Mouse (Mus musculus): Measurements from ENCODE around the gene Cops3. TPM values are rescaled to one million over a fixed set of nuclear protein-coding genes. Genes with fewer than 3 reads are reported as not detected.

Cops3 gene
- total RNA-seq (2018; cell fraction: chromatin; rRNA removed), result 10 to 100 TPM in 25 of 26 experiments, 1 to 10 TPM in 1; 9.6 to 93.0 (median 46.0) TPM
- total RNA-seq (2018; cell fraction: cytosol; rRNA removed), result 10 to 100 TPM; 19.7 to 39.2 (median 31.1) TPM
- 10 to 100 TPM; 11.4 to 57.3 (median 28.0) TPM for total RNA-seq (2018; cell fraction: nucleus; rRNA removed)
- 33.4 to 53.8 TPM (median 52.0 TPM) in 3 replicates for polyA plus RNA-seq (2018)

DNA sequence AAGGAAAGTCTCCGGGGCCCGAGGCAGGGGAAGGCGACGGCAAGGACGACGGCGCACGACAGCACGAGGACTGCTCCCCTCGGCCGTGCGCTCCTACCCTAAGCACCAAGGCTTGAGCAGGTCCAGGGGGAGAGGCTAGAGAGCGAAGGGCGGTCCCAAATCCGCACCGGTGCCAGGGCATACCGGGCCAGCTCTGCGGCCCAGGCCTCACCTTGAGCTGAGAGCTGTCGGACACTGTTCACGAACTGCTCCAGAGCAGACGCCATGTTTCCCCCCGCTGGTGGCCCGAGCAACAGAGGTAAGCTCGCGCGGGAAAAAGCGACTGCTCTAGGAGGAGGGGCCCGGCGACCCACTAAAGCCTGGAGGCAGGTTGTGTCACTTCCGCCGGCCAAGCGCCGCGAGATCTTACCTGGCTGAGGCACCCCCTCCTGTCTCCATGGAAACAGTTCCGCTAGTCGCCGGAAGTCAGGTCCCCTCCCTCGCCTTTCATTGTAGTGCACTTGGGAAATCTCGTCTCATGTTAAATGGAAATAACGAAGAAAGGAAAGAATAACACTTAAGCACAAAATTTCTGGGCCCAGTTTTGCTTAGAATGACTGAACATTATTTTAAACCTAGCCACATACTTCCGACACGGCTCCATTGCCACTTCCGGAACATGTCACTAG lies at the start of gene Cops3:
TSS of gene Cops3 (minus strand) at position 380 of the 668 bp plus-strand sequence.
- Histone ChIP-seq H3K79me2 (ENCODE audit: inconsistent target) (peaks cover 86% of the 10 kb centered on the region), H3K36me3 (ENCODE audit: inconsistent target) (peaks cover 10% of the 10 kb centered on the region; the same call in 1 of the 2 replicates), H3K27ac (peak within 1 kb of the TSS; percentile 84), H3K4me3 (ENCODE audit: inconsistent target) (peak within 1 kb of the TSS; percentile 72)
- WGBS (ENCODE audit: missing documents), result under 1% methylated on average over 43 of the region's 43 CpGs

DNA sequence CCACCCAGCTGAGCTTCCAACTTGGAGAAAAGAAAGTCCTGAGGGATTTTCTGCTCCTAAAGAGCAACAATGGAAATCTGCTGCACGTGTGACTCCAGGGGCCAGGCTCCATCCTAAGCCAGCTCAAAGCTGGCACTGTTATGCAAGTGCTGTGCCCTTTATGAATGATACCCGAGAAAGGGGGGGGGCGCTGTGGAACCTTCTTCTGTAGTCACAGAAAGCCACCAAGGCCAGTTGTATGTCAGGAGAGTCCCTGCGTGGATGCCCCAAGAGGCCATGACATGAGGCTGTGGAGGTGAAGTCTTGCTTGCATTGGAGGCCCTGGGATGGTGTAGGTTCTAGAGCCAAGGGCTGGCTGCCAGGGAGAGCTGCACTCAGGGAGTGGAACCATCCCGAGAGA lies 48.5 kb upstream of the Cops3 start:
- 92% methylated on average over 5 of the region's 5 CpGs for WGBS (ENCODE audit: missing documents)
- no peaks in the 10 kb centered on the region for H3K79me2 ChIP-seq (ENCODE audit: inconsistent target)
- no peaks in the 10 kb centered on the region for H3K36me3 ChIP-seq (ENCODE audit: inconsistent target)
- H3K27ac ChIP-seq, result no peak overlapping the region
- no peak overlapping the region for H3K4me3 ChIP-seq (ENCODE audit: inconsistent target)

DNA sequence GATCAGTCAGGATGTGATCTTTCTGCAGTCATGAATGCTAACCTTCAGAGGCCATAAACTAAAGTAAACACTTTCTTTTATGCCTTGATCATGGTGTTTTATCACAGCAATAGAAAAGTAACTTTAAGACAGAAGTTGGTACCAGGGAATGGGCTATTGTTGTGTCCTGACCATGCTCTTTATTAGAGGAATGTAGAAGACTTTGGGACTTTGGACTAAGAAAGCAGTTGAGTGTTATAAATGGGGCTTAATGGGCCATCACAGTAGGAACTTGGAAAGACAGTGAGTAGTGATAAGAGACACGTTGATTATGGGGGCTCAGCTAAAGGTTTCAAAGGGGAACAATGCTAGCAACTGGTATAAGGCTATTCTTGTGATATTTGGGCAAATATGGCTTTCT lies 47.3 kb upstream of the Cops3 start:
- 93% methylated on average over 1 of the region's 1 CpGs for WGBS (ENCODE audit: missing documents)
- Histone ChIP-seq H3K27ac (no peak overlapping the region), H3K4me3 (ENCODE audit: inconsistent target) (no peak overlapping the region), H3K36me3 (ENCODE audit: inconsistent target) (no peaks in the 10 kb centered on the region), H3K79me2 (ENCODE audit: inconsistent target) (no peaks in the 10 kb centered on the region)

DNA sequence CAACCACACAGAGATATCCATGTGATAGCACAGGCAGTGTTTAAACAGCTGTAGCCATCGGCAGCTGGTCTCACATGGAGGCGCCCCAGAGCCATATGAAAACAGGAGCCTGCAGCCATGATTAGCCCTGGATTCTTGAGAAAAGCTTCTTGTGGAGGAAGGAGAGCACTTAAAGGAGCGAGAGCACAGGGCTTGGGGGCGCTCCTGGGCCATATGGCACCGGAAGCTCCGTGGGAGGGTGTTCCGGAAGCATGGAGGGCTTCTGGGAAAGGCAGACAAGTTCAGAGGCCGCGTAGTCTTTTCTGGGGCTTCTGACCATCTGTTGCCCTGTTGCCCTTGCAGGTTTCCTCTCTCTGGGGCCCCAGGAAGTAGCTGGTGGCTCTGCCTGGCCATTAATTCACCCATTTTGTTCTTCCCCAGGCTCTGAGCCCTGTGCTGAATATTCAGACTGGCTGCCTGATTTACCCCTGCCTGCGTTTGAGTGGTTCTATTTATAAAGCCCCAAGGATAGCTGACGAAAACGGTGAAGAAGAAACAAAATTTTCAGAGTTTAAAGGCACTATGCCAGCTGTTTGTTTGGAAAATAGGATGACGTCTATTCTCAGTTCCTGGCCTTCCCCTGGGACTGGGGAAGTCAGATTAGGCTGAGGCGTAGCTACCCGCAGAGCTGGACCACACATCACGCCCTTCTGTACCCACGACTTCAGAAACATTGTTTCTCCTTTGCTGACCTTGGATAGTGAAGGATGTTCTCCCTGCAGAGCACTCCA lies 45.8 kb upstream of the Cops3 start:
- Histone ChIP-seq H3K27ac (no peak overlapping the region), H3K79me2 (ENCODE audit: inconsistent target) (no peaks in the 10 kb centered on the region), H3K4me3 (ENCODE audit: inconsistent target) (no peak overlapping the region), H3K36me3 (ENCODE audit: inconsistent target) (no peaks in the 10 kb centered on the region)
- 16% methylated on average over 17 of the region's 17 CpGs for WGBS (ENCODE audit: missing documents)

DNA sequence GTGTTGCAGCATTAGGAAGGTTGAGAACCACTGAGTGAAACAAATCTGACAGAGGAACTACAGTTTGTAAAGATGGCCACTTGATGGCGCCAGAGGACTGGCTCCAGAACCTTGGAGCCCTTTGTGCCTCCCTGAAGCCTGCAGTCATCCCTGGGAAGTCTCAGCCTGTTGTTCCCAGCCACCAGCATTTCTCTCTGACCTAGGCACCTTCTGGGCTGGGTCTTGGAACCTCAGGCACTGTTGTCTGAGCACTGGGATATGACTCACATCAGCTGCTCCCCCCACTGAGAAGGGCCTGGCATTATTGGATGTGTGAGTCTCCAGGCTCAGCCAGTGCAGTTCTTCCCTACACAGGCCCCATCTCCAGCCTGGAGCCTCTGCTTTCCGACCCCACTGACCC lies 40.4 kb upstream of the Cops3 start:
- no peak overlapping the region for H3K27ac ChIP-seq
- H3K4me3 ChIP-seq (ENCODE audit: inconsistent target), result no peak overlapping the region
- no peaks in the 10 kb centered on the region for H3K79me2 ChIP-seq (ENCODE audit: inconsistent target)
- WGBS (ENCODE audit: missing documents), result 32% methylated on average over 2 of the region's 2 CpGs
- H3K36me3 ChIP-seq (ENCODE audit: inconsistent target), result peaks cover 23% of the 10 kb centered on the region; the same call in 1 of the 2 replicates

DNA sequence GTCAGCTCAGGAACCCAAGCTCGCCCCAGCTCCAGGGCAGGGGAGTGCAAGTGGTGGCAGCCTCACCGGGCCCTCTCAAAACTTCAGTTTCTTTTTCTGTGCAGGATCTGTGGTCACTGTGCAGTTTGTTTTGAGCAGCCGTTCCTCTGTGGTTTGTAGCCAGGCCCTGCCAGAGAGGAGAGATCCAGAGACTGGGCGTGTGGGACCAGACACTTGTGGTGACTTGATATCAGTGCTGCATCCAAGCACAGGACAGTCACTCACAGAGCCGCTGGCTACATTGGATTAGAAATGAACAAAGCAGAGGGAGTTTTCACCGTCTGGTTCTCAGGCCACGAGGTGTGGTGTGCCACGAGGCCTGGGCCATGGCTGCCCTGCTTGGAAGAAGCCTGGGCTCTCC lies 32.5 kb upstream of the Cops3 start:
- 23% methylated on average over 8 of the region's 8 CpGs for WGBS (ENCODE audit: missing documents)
- Histone ChIP-seq H3K4me3 (ENCODE audit: inconsistent target) (no peak overlapping the region), H3K27ac (no peak overlapping the region), H3K36me3 (ENCODE audit: inconsistent target) (peaks cover 37% of the 10 kb centered on the region; the same call in 1 of the 2 replicates), H3K79me2 (ENCODE audit: inconsistent target) (no peaks in the 10 kb centered on the region)

DNA sequence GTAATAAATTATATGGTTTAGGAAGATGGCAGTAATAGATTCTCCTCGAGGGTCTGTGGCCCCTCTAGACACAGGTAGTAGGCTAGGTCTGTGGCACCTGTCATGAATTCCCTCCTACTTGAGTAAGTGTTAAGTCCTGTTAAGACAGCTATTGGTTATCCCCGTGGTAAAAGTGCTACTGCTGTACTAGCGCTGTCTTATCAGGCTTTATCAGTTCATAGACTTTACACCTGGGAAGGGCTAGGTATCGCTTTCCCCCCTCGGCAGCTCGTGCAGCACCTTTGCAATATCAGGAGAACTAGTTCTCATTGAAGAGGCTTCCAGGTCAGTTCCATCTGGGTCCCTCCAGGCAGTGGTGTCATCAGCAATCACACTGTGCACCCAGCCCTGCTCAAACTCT lies 24.7 kb upstream of the Cops3 start:
- H3K79me2 ChIP-seq (ENCODE audit: inconsistent target), result no peaks in the 10 kb centered on the region
- H3K4me3 ChIP-seq (ENCODE audit: inconsistent target), result no peak overlapping the region
- 84% methylated on average over 6 of the region's 6 CpGs for WGBS (ENCODE audit: missing documents)
- H3K27ac ChIP-seq, result no peak overlapping the region
- H3K36me3 ChIP-seq (ENCODE audit: inconsistent target), result 0 out of 2 replicates have a peak, but pooled peaks cover 13% of the 10 kb centered on the region

DNA sequence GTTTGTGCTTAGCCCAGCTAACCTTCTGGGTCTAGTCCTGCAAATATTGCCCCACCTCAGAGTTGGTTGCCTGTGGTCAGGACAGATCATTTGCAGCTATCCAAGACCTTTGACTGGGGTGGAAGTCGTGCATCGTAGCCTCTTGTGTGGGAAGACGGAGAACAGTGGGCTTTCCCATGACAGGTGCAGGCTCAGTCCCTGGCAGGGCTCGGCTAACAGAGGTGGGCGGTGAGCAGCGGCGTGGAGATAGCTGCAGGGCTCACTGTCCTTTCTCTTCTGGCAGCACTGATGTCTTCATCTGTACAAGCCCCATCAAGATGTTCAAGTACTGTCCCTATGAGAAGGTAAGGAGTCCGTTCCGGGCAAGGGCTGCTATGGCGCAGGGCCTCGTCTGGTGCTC lies 20.8 kb upstream of the Cops3 start:
- H3K4me3 ChIP-seq (ENCODE audit: inconsistent target), result no peak overlapping the region
- WGBS (ENCODE audit: missing documents), result 95% methylated on average over 11 of the region's 11 CpGs
- H3K27ac ChIP-seq, result no peak overlapping the region
- H3K79me2 ChIP-seq (ENCODE audit: inconsistent target), result no peaks in the 10 kb centered on the region
- no peaks in the 10 kb centered on the region; the same call in 1 of the 2 replicates for H3K36me3 ChIP-seq (ENCODE audit: inconsistent target)

DNA sequence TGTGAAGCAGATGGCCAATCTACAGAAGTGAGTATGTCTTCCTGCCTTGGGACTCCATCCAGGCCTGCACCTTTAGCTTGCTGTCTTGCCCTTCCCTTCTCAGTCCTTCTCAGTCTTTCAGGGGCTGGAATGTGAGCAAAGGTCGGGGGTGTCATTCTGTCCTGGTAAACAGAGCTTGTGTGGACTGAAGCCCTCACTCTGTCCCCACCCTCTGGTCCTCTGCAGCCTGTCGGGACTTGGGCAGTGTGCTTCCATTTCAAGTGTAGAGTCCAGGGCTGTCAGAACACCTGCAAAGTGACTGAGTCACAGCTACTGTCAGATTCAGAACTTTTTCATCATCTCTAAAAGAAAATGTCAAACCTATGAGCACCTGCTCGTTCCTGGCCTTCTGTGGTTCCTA lies 13.2 kb upstream of the Cops3 start:
- no peaks in the 10 kb centered on the region; the same call in 1 of the 2 replicates for H3K79me2 ChIP-seq (ENCODE audit: inconsistent target)
- WGBS (ENCODE audit: missing documents), result 71% methylated on average over 3 of the region's 3 CpGs
- no peak overlapping the region for H3K27ac ChIP-seq

DNA sequence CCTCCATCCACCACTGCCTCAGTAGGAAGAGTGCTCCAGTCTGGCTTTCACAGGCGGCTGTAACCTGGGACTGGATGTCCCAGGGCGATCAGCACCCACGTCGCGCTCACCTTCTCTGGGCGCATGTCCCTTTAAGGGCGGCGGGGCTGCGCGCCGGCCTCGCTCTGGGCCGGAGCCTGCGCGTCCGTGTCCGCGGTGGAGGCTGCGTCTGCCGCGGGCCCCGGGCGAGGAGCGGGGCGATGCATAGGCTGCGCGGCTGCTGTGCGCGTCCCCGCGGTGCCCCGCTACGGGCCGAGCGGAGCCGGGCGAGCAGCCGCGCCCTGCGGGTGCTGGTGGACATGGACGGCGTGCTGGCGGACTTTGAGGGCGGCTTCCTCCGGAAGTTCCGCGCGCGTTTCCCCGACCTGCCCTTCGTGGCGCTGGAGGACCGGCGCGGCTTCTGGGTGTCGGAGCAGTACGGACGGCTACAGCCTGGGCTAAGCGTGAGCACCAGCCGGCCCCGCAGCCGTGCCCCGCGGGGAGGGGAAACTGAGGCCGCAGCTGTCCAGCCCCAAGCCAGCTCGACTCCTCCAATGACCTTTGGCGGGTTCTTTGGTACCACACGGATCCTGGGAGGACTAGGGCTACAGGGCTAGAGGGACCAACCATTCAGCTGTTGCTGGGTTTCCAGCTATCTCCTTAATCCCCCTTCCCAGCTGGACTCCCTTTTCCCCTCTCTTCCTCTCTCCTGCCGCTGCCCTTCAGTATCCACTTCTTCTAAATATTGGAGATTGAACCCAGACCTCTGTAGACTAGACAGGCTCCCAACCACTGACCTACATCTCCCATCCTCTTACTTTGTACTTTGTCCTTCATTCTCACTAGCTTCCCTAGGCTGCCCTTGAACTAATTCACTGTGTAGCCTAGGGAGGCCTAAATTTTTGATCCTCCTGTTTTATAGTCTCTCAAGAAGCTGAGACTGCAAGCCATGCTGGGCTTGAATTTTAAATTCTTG lies 8.6 kb upstream of the Cops3 start:
- Histone ChIP-seq H3K27ac (peak overlapping the region; percentile 58), H3K4me3 (ENCODE audit: inconsistent target) (peak overlapping the region; percentile 67), H3K79me2 (ENCODE audit: inconsistent target) (peaks cover 38% of the 10 kb centered on the region; the same call in 1 of the 2 replicates), H3K36me3 (ENCODE audit: inconsistent target) (no peaks in the 10 kb centered on the region)
- under 1% methylated on average over 64 of the region's 69 CpGs for WGBS (ENCODE audit: missing documents)

More for the DNA sequence above, 13.2 kb upstream of the Cops3 start:
- Histone ChIP-seq H3K36me3 (ENCODE audit: inconsistent target) (peaks cover 8% of the 10 kb centered on the region; the same call in 1 of the 2 replicates), H3K4me3 (ENCODE audit: inconsistent target) (no peak overlapping the region)

DNA sequence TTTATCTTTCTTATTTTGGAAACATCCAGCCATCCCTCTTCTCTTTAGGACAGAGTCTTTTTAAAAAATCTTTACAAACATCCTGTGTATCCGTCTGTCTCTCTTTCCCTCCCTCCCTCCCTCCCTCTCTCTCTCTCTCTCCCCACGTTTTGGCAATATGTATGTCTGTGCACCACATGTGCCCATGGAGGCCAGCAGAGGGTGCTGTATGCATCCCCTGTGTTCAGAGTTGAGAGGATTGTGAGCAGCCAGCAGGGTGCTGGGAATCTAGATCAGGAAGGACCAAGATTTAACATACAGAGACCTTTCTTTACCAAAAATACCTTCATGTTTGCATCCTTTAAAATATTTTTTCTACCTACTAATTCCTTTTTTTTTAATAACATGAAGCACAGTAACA lies 7.5 kb upstream of the Cops3 start:
- 67% methylated on average over 1 of the region's 2 CpGs for WGBS (ENCODE audit: missing documents)
- H3K4me3 ChIP-seq (ENCODE audit: inconsistent target), result peak overlapping the region; percentile 52
- H3K27ac ChIP-seq, result no peak overlapping the region
- no peaks in the 10 kb centered on the region for H3K36me3 ChIP-seq (ENCODE audit: inconsistent target)
- H3K79me2 ChIP-seq (ENCODE audit: inconsistent target), result peaks cover 49% of the 10 kb centered on the region; the same call in 1 of the 2 replicates

DNA sequence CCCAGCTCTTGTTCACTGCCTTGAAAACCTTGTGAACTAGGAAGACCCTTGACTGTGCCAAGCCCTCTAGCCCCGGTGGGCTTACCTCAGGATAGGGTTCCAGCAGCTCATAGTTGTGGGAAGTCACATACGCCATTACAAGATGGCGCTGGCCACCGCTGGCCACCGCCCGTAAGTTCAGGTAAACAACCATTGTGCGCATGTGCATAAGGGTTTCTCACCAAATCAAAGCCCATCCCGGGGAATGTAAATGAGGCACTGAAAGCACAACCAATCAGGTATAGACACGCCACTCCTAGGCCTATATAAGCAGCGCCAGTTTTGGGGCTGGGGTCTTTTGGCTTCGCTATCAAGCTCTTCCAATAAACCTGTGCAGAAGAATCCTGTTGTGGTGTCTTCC lies 6.7 kb upstream of the Cops3 start:
- WGBS (ENCODE audit: missing documents), result 94% methylated on average over 11 of the region's 11 CpGs
- Histone ChIP-seq H3K27ac (no peak overlapping the region), H3K79me2 (ENCODE audit: inconsistent target) (peaks cover 57% of the 10 kb centered on the region), H3K36me3 (ENCODE audit: inconsistent target) (no peaks in the 10 kb centered on the region), H3K4me3 (ENCODE audit: inconsistent target) (no peak overlapping the region)

DNA sequence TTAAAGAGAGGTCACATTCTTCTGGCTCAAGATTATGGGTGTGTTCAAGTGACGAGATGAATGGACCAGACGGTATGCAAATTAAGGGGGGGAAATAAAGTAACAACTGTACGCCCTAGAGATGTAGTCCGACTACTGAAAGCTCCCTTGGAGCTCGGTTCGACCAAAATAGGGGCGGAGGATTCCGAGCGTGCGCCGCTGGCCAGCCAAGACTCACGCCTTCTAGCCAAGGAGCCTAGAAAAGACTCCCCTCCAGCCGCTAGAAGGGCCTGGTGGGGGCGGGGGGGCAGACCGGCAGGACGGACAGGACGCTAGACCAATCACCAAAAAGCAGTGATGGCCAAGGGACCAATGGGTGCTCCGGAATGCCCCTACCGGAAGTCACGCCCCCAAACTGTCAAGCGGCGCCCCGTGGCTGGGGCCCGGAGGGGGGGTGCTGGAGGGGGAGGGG lies 605 bp downstream of the Cops3 start, which contains the start of gene Nt5m:
TSS of gene Nt5m (plus strand) at position 440 of the 451 bp plus-strand sequence.
- whole genome bisulfite sequencing (ENCODE audit: missing documents), result 1% methylated on average over 20 of the region's 24 CpGs
- peaks cover 10% of the 10 kb centered on the region; the same call in 1 of the 2 replicates for H3K36me3 ChIP-seq (ENCODE audit: inconsistent target)
- H3K27ac ChIP-seq, result peak within 1 kb of the TSS; percentile 84

DNA sequence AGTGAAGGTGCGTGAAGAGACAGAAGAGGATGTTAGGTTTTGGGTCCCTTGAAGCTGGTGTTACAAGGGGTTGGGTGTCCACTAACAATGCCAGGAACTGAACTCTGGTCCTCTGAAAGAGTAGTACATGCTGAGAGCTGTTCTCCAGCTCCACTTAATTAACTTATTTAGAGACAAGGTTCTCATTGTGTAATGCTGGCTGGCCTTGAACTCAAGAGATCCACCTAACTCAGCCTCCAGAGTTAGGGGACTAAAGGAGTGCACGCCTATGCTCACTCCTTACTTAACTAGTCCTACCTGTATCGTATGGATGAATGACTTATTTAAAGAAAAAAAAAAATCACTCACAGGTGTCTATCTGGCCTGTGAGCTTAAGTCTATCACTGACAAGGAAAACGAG lies 1.2 kb downstream of the Cops3 start:
- H3K36me3 ChIP-seq (ENCODE audit: inconsistent target), result peaks cover 15% of the 10 kb centered on the region; the same call in 1 of the 2 replicates
- H3K79me2 ChIP-seq (ENCODE audit: inconsistent target), result peaks cover 86% of the 10 kb centered on the region
- peak overlapping the region; percentile 72 for H3K4me3 ChIP-seq (ENCODE audit: inconsistent target)
- H3K27ac ChIP-seq, result no peak overlapping the region
- WGBS (ENCODE audit: missing documents), result 52% methylated on average over 4 of the region's 4 CpGs

More for the DNA sequence above, 605 bp downstream of the Cops3 start, which contains the start of gene Nt5m:
- Histone ChIP-seq H3K4me3 (ENCODE audit: inconsistent target) (peak within 1 kb of the TSS; percentile 72), H3K79me2 (ENCODE audit: inconsistent target) (peaks cover 85% of the 10 kb centered on the region)

All from macrophage (primary cell).